Mouse (Mus musculus) heart, embryonic 16.5 days (tissue): Measurements from ENCODE around the gene Aldh2. TPM values are rescaled to one million over a fixed set of nuclear protein-coding genes. Genes with fewer than 3 reads are reported as not detected.
"Not testable (repeated sequence)": the region's sequence is repeated elsewhere in the genome, so short reads cannot be mapped to it uniquely, and the experiment has no call there.

Source experiments
- ATAC-seq: fragments of 200-750 bp; cut with Nextera tagmentation; replicated peaks from 2 replicates; pipeline ENCODE4 v1.8.0; 2017; ENCODE audit warnings: moderate number of reproducible peaks; ENCODE audit not compliant: insufficient read depth, low FRiP score; ENCODE audit errors: extremely low read depth
- H3K27ac ChIP-seq: fragments of 300-500 bp; sonication (generic); 2 replicates; pipeline ENCODE4 v1.5.1; 2014; ENCODE audit warnings: mild to moderate bottlenecking, low read length, control low read depth, moderate library complexity
- H3K27me3 ChIP-seq: fragments of 300-500 bp; sonication (generic); 2 replicates; pipeline ENCODE4 v1.6.1; 2014; ENCODE audit warnings: low read length, mixed read lengths; ENCODE audit not compliant: control insufficient read depth, insufficient read depth
- H3K36me3 ChIP-seq: fragments of 300-500 bp; sonication (generic); 2 replicates; pipeline ENCODE4 v1.6.1; 2014; ENCODE audit not compliant: control insufficient read depth, insufficient read depth
- H3K4me1 ChIP-seq: fragments of 300-500 bp; sonication (generic); 2 replicates; pipeline ENCODE4 v1.6.1; 2014; ENCODE audit warnings: low read length, mixed read lengths; ENCODE audit not compliant: control insufficient read depth, insufficient read depth
- H3K4me2 ChIP-seq: fragments of 300-500 bp; sonication (generic); 2 replicates; pipeline ENCODE4 v1.6.1; 2014; ENCODE audit warnings: low read depth, mild to moderate bottlenecking, control low read depth, low read length
- H3K4me3 ChIP-seq: fragments of 300-500 bp; sonication (generic); 2 replicates; pipeline ENCODE4 v1.5.1; 2014; ENCODE audit warnings: mild to moderate bottlenecking, control low read depth, low read length
- H3K9ac ChIP-seq: fragments of 300-500 bp; sonication (generic); 2 replicates; pipeline ENCODE4 v1.6.1; 2014; ENCODE audit warnings: low read length, control low read depth
- H3K9me3 ChIP-seq: fragments of 300-500 bp; sonication (generic); replicated peaks from 2 replicates; pipeline ENCODE4 v1.6.1; 2016; ENCODE audit warnings: low read length; ENCODE audit not compliant: control insufficient read depth
- WGBS: fragments of 180-500 bp; shearing (Covaris S2); extraction: QIAGEN DNeasy Blood & Tissue Kit; methylation state at CpG from one replicate; pipeline ENCODE4 v1.1.7; 2014; 5-methylcytosine and 5-hydroxymethylcytosine counted together
- polyA plus RNA-seq: library from polyadenylated mRNA; unstranded; fragments of >200 nt; fragmentation: Nextera tagmentation; extraction: Ambion mirVana; gene quantifications from 2 replicates; pipeline ENCODE4 v1.2.1, GENCODE M21; 2015

Aldh2 gene
- polyA plus RNA-seq, 1 experiment from 2014 or later = 132 TPM

GRCm38 (mm10) chr5:121618592-121619513, 25.2 kb upstream of the Aldh2 start, which contains the start of gene Acad12:
Gene Acad12, minus strand, starts transcription at chr5:121618938.
- H3K27me3 ChIP-seq = no peaks in the 10 kb centered on the region
- WGBS = under 1% methylated on average over 53 of the region's 58 CpGs
- H3K36me3 ChIP-seq = no peaks in the 10 kb centered on the region
- no peaks in the 10 kb centered on the region for H3K9me3 ChIP-seq
- H3K4me1 ChIP-seq = peaks cover 7% of the 10 kb centered on the region
- H3K27ac ChIP-seq = peak within 1 kb of the TSS; percentile 89
- peak; percentile 86 for ATAC-seq
- H3K4me3 ChIP-seq = peak within 1 kb of the TSS; percentile 93
- H3K4me2 ChIP-seq = peak within 1 kb of the TSS; percentile 89
- peak within 1 kb of the TSS; percentile 93 for H3K9ac ChIP-seq

- not testable (repeated sequence) for H3K27me3 ChIP-seq, H3K27ac ChIP-seq, H3K36me3 ChIP-seq, H3K9ac ChIP-seq, H3K4me2 ChIP-seq, H3K4me1 ChIP-seq, ATAC-seq, H3K9me3 ChIP-seq, H3K4me3 ChIP-seq
- 69% methylated on average over 3 of the region's 3 CpGs for WGBS
Measured at GRCm38 (mm10) chr5:121614921-121615320, 21.3 kb upstream of the Aldh2 start.

- 80% methylated on average over 6 of the region's 6 CpGs for WGBS
- Histone ChIP-seq H3K36me3 (no peaks in the 10 kb centered on the region), H3K4me3 (no peak overlapping the region), H3K9ac (no peak overlapping the region), H3K4me2 (no peak overlapping the region), H3K9me3 (no peaks in the 10 kb centered on the region), H3K4me1 (no peaks in the 10 kb centered on the region), H3K27ac (no peak overlapping the region), H3K27me3 (no peaks in the 10 kb centered on the region)
- ATAC-seq = no peak; the same call in 1 of the 2 replicates
Measured at GRCm38 (mm10) chr5:121612036-121612435, 18.4 kb upstream of the Aldh2 start.

GRCm38 (mm10) chr5:121609556-121610135, 16.0 kb upstream of the Aldh2 start:
- not testable (repeated sequence) for H3K27ac ChIP-seq, H3K4me2 ChIP-seq, H3K36me3 ChIP-seq, H3K9me3 ChIP-seq, ATAC-seq, H3K4me3 ChIP-seq, H3K27me3 ChIP-seq, H3K4me1 ChIP-seq, H3K9ac ChIP-seq
- WGBS = 51% methylated on average over 8 of the region's 8 CpGs

GRCm38 (mm10) chr5:121606151-121606550, 12.5 kb upstream of the Aldh2 start:
- Histone ChIP-seq H3K4me3 (no peak overlapping the region), H3K27me3 (no peaks in the 10 kb centered on the region), H3K9ac (no peak overlapping the region), H3K36me3 (no peaks in the 10 kb centered on the region), H3K4me1 (0 out of 2 replicates have a peak, but pooled peaks cover 3% of the 10 kb centered on the region), H3K9me3 (no peaks in the 10 kb centered on the region), H3K4me2 (no peak overlapping the region), H3K27ac (no peak overlapping the region)
- WGBS = 0% methylated on average over 2 of the region's 2 CpGs
- no peak; the same call in 1 of the 2 replicates for ATAC-seq

GRCm38 (mm10) chr5:121603815-121604214, 10.2 kb upstream of the Aldh2 start:
- H3K27ac ChIP-seq, H3K4me2 ChIP-seq, H3K36me3 ChIP-seq, H3K4me3 ChIP-seq, H3K9ac ChIP-seq, H3K9me3 ChIP-seq, ATAC-seq, H3K27me3 ChIP-seq, H3K4me1 ChIP-seq: not testable (repeated sequence)
- WGBS = 72% methylated on average over 1 of the region's 1 CpGs

GRCm38 (mm10) chr5:121601547-121602299, 8.1 kb upstream of the Aldh2 start:
- Histone ChIP-seq H3K9ac (no peak overlapping the region), H3K27ac (no peak overlapping the region), H3K9me3 (no peaks in the 10 kb centered on the region), H3K36me3 (no peaks in the 10 kb centered on the region), H3K4me1 (0 out of 2 replicates have a peak, but pooled peaks cover 3% of the 10 kb centered on the region), H3K4me2 (no peak overlapping the region), H3K4me3 (no peak overlapping the region), H3K27me3 (no peaks in the 10 kb centered on the region)
- 31% methylated on average over 9 of the region's 9 CpGs for WGBS
- peak; percentile 69 for ATAC-seq

- H3K27me3 ChIP-seq = no peaks in the 10 kb centered on the region
- no peaks in the 10 kb centered on the region for H3K36me3 ChIP-seq
- no peak overlapping the region for H3K9ac ChIP-seq
- no peak overlapping the region for H3K4me2 ChIP-seq
- H3K4me3 ChIP-seq = no peak overlapping the region
- H3K4me1 ChIP-seq = peaks cover 10% of the 10 kb centered on the region
- no peak for ATAC-seq
- 72% methylated on average over 13 of the region's 13 CpGs for WGBS
- H3K9me3 ChIP-seq = no peaks in the 10 kb centered on the region
- H3K27ac ChIP-seq = no peak overlapping the region
Measured at GRCm38 (mm10) chr5:121598871-121599610, 5.4 kb upstream of the Aldh2 start.
